Mouse (Mus musculus): ENCODE measurements around the gene Smyd2. TPM values are rescaled to one million over a fixed set of nuclear protein-coding genes. Genes with fewer than 3 reads are reported as not detected.

Gene Smyd2
- total and polyA plus RNA-seq, 2 experiments from 2014 or later = 218 to 239 TPM

GRCm38 (mm10) chr1:189867497-189867896, 54.7 kb downstream of the Smyd2 start:
- H3K27ac ChIP-seq (ENCODE audit: low read depth) = peak overlapping the region; percentile 87
- ATAC-seq (ENCODE audit: insufficient read depth, low read depth) (peak; percentile 90), DNase-seq (ENCODE audit: low spot score) (peak; percentile 94)
- H3K4me3 ChIP-seq (ENCODE audit: low read depth, low read length) = no peak overlapping the region
- no peaks in the 10 kb centered on the region for H3K27me3 ChIP-seq (ENCODE audit: control insufficient read depth, insufficient read depth, low read length)
- H3K4me2 ChIP-seq (ENCODE audit: low read depth, low read length) = peak overlapping the region; percentile 10
- H3K4me1 ChIP-seq (ENCODE audit: control insufficient read depth, insufficient read depth) = peaks cover 16% of the 10 kb centered on the region
- H3K9ac ChIP-seq (replicated peaks; ENCODE audit: low read depth, low read length) = no peak overlapping the region
- peaks cover 18% of the 10 kb centered on the region; the same call in 1 of the 2 replicates for H3K36me3 ChIP-seq (replicated peaks; ENCODE audit: control insufficient read depth, insufficient read depth, low read length)
- TF ChIP-seq EP300 (IDR thresholded peaks at IDR 0.05; ENCODE audit: low read depth) (peak; percentile 81), CTCF (IDR thresholded peaks at IDR 0.05; ENCODE audit: low read depth) (no peak)
- 12% methylated on average over 9 of the region's 9 CpGs for WGBS
- H3K9me3 ChIP-seq (replicated peaks; ENCODE audit: control insufficient read depth, low read length) = no peaks in the 10 kb centered on the region

GRCm38 (mm10) chr1:189867034-189867433, 55.1 kb downstream of the Smyd2 start:
- no peak for TF ChIP-seq CTCF (IDR thresholded peaks at IDR 0.05; ENCODE audit: low read depth)
- no peak for TF ChIP-seq EP300 (IDR thresholded peaks at IDR 0.05; ENCODE audit: low read depth)
- ATAC-seq (ENCODE audit: insufficient read depth, low read depth) = peak; percentile 70
- H3K9me3 ChIP-seq (replicated peaks; ENCODE audit: control insufficient read depth, low read length) = no peaks in the 10 kb centered on the region
- peak; percentile 80 for DNase-seq (ENCODE audit: low spot score)
- H3K27me3 ChIP-seq (ENCODE audit: control insufficient read depth, insufficient read depth, low read length) = no peaks in the 10 kb centered on the region
- H3K27ac ChIP-seq (ENCODE audit: low read depth) = peak overlapping the region; percentile 87
- H3K36me3 ChIP-seq (replicated peaks; ENCODE audit: control insufficient read depth, insufficient read depth, low read length) = peaks cover 18% of the 10 kb centered on the region; the same call in 1 of the 2 replicates
- peaks cover 16% of the 10 kb centered on the region for H3K4me1 ChIP-seq (ENCODE audit: control insufficient read depth, insufficient read depth)
- H3K9ac ChIP-seq (replicated peaks; ENCODE audit: low read depth, low read length) = no peak overlapping the region
- WGBS = 5% methylated on average over 5 of the region's 5 CpGs
- peak overlapping the region; percentile 10 for H3K4me2 ChIP-seq (ENCODE audit: low read depth, low read length)
- no peak overlapping the region for H3K4me3 ChIP-seq (ENCODE audit: low read depth, low read length)

GRCm38 (mm10) chr1:189866621-189867020, 55.5 kb downstream of the Smyd2 start:
- TF ChIP-seq CTCF (IDR thresholded peaks at IDR 0.05; ENCODE audit: low read depth) = no peak
- TF ChIP-seq EP300 (IDR thresholded peaks at IDR 0.05; ENCODE audit: low read depth) = no peak
- H3K9me3 ChIP-seq (replicated peaks; ENCODE audit: control insufficient read depth, low read length) = no peaks in the 10 kb centered on the region
- H3K27me3 ChIP-seq (ENCODE audit: control insufficient read depth, insufficient read depth, low read length) = no peaks in the 10 kb centered on the region
- H3K9ac ChIP-seq (replicated peaks; ENCODE audit: low read depth, low read length) = no peak overlapping the region
- no peak for ATAC-seq (ENCODE audit: insufficient read depth, low read depth)
- H3K27ac ChIP-seq (ENCODE audit: low read depth) = peak overlapping the region; percentile 87
- WGBS = 37% methylated on average over 6 of the region's 6 CpGs
- peak overlapping the region; percentile 10; the same call in 1 of the 2 replicates for H3K4me2 ChIP-seq (ENCODE audit: low read depth, low read length)
- H3K4me3 ChIP-seq (ENCODE audit: low read depth, low read length) = no peak overlapping the region
- peaks cover 18% of the 10 kb centered on the region; the same call in 1 of the 2 replicates for H3K36me3 ChIP-seq (replicated peaks; ENCODE audit: control insufficient read depth, insufficient read depth, low read length)
- DNase-seq (ENCODE audit: low spot score) = no peak
- peaks cover 16% of the 10 kb centered on the region for H3K4me1 ChIP-seq (ENCODE audit: control insufficient read depth, insufficient read depth)

- TF ChIP-seq EP300 (IDR thresholded peaks at IDR 0.05; ENCODE audit: low read depth) (no peak), CTCF (IDR thresholded peaks at IDR 0.05; ENCODE audit: low read depth) (no peak)
These were observed 57.2 kb downstream of the Smyd2 start for GRCm38 (mm10) chr1:189864846-189865560.

GRCm38 (mm10) chr1:189864301-189864700, 57.9 kb downstream of the Smyd2 start:
- Histone ChIP-seq H3K9me3 (replicated peaks; ENCODE audit: control insufficient read depth, low read length) (no peaks in the 10 kb centered on the region), H3K27me3 (ENCODE audit: control insufficient read depth, insufficient read depth, low read length) (no peaks in the 10 kb centered on the region), H3K36me3 (replicated peaks; ENCODE audit: control insufficient read depth, insufficient read depth, low read length) (peaks cover 19% of the 10 kb centered on the region; the same call in 1 of the 2 replicates), H3K27ac (ENCODE audit: low read depth) (0 out of 2 replicates have a peak overlapping the region, but pooled peaks have one; percentile 32), H3K4me2 (ENCODE audit: low read depth, low read length) (no peak overlapping the region), H3K4me3 (ENCODE audit: low read depth, low read length) (no peak overlapping the region), H3K9ac (replicated peaks; ENCODE audit: low read depth, low read length) (no peak overlapping the region), H3K4me1 (ENCODE audit: control insufficient read depth, insufficient read depth) (peaks cover 21% of the 10 kb centered on the region)
- DNase-seq (ENCODE audit: low spot score) = no peak
- TF ChIP-seq EP300 (IDR thresholded peaks at IDR 0.05; ENCODE audit: low read depth) = no peak
- peak; percentile 18; the same call in 1 of the 2 replicates for TF ChIP-seq CTCF (IDR thresholded peaks at IDR 0.05; ENCODE audit: low read depth)
- no peak for ATAC-seq (ENCODE audit: insufficient read depth, low read depth)
- WGBS = 70% methylated on average over 9 of the region's 9 CpGs

More at GRCm38 (mm10) chr1:189864846-189865560, 57.2 kb downstream of the Smyd2 start:
- DNase-seq (ENCODE audit: low spot score) = no peak
- no peaks in the 10 kb centered on the region for H3K9me3 ChIP-seq (replicated peaks; ENCODE audit: control insufficient read depth, low read length)
- H3K27me3 ChIP-seq (ENCODE audit: control insufficient read depth, insufficient read depth, low read length) = no peaks in the 10 kb centered on the region
- 69% methylated on average over 15 of the region's 15 CpGs for WGBS
- H3K4me1 ChIP-seq (ENCODE audit: control insufficient read depth, insufficient read depth) = peaks cover 21% of the 10 kb centered on the region
- H3K27ac ChIP-seq (ENCODE audit: low read depth) = 0 out of 2 replicates have a peak overlapping the region, but pooled peaks have one; percentile 87
- peaks cover 19% of the 10 kb centered on the region; the same call in 1 of the 2 replicates for H3K36me3 ChIP-seq (replicated peaks; ENCODE audit: control insufficient read depth, insufficient read depth, low read length)
- no peak for ATAC-seq (ENCODE audit: insufficient read depth, low read depth)
- no peak overlapping the region for H3K9ac ChIP-seq (replicated peaks; ENCODE audit: low read depth, low read length)
- H3K4me2 ChIP-seq (ENCODE audit: low read depth, low read length) = no peak overlapping the region
- no peak overlapping the region for H3K4me3 ChIP-seq (ENCODE audit: low read depth, low read length)
